Mouse (Mus musculus) macrophage (primary cell): ENCODE data around the gene Ccdc113. TPM values are rescaled to one million over a fixed set of nuclear protein-coding genes. Genes with fewer than 3 reads are reported as not detected.
"Not testable (repeated sequence)": the region's sequence is repeated elsewhere in the genome, so short reads cannot be mapped to it uniquely, and the experiment has no call there.

ENCODE experiments used
- H3K27ac ChIP-seq: fragments of 350-480 bp; formaldehyde crosslinking; 2 replicates; pipeline ENCODE4 v1.9.0; 2021
- H3K36me3 ChIP-seq: fragments of 350-480 bp; formaldehyde crosslinking; 2 replicates; pipeline ENCODE4 v1.9.0; 2021; ENCODE audit errors: inconsistent target
- H3K4me3 ChIP-seq: fragments of 350-480 bp; formaldehyde crosslinking; 2 replicates; pipeline ENCODE4 v1.9.0; 2021; ENCODE audit errors: inconsistent target
- H3K79me2 ChIP-seq: fragments of 350-480 bp; formaldehyde crosslinking; 2 replicates; pipeline ENCODE4 v1.9.0; 2021; ENCODE audit errors: inconsistent target
- WGBS: methylation state at CpG from one replicate; pipeline ENCODE4 v1.1.7; 2026; ENCODE audit warnings: inconsistent platforms; ENCODE audit not compliant: missing documents; 5-methylcytosine and 5-hydroxymethylcytosine counted together
- polyA plus RNA-seq: library from polyadenylated mRNA; stranded (reverse); fragments of 250-400 nt; gene quantifications from 3 replicates; pipeline ENCODE4 v1.2.4, GENCODE M21; 2018; ENCODE audit warnings: inconsistent platforms

Gene Ccdc113
- polyA plus RNA-seq, 1 experiment from 2014 or later, result not detected

- no peak overlapping the region for H3K27ac ChIP-seq
- H3K36me3 ChIP-seq, result no peaks in the 10 kb centered on the region
- no peaks in the 10 kb centered on the region for H3K79me2 ChIP-seq
- 81% methylated on average over 2 of the region's 2 CpGs for WGBS
- no peak overlapping the region for H3K4me3 ChIP-seq
Measured at GRCm38 (mm10) chr8:95602168-95602567, 68.3 kb downstream of the Ccdc113 start.

- WGBS, result 15% methylated on average over 3 of the region's 5 CpGs
- H3K36me3 ChIP-seq, H3K79me2 ChIP-seq, H3K4me3 ChIP-seq, H3K27ac ChIP-seq: not testable (repeated sequence)
Measured at GRCm38 (mm10) chr8:95606509-95606908, 72.6 kb downstream of the Ccdc113 start.

GRCm38 (mm10) chr8:95607210-95607609, 73.3 kb downstream of the Ccdc113 start:
- 71% methylated on average over 9 of the region's 9 CpGs for WGBS
- H3K4me3 ChIP-seq, result no peak overlapping the region
- H3K36me3 ChIP-seq, result no peaks in the 10 kb centered on the region
- H3K79me2 ChIP-seq, result no peaks in the 10 kb centered on the region
- no peak overlapping the region for H3K27ac ChIP-seq

Other genes starting within 250 kb of the Ccdc113 start
- 0.03 to 0.28 TPM in 2 of 3 replicates, not detected in the other for gene Cngb1, start 227.5 kb upstream of the Ccdc113 start, polyA plus RNA-seq
- gene Tepp, start 223.5 kb upstream of the Ccdc113 start, polyA plus RNA-seq, result not detected in 3 replicates
- gene Zfp319, start 202.1 kb upstream of the Ccdc113 start, polyA plus RNA-seq, result 4.8 to 10.3 TPM (median 7.1 TPM) in 3 replicates
- 38.9 to 56.5 TPM (median 40.9 TPM) in 3 replicates for gene Usb1, start 201.8 kb upstream of the Ccdc113 start, polyA plus RNA-seq
- gene Mmp15, start 181.8 kb upstream of the Ccdc113 start, polyA plus RNA-seq, result 0.04 to 0.28 TPM (median 0.07 TPM) in 3 replicates
- gene Cfap20, start 99.2 kb upstream of the Ccdc113 start, polyA plus RNA-seq, result 26.4 to 40.0 TPM (median 28.0 TPM) in 3 replicates
- gene Csnk2a2, start 44.0 kb upstream of the Ccdc113 start, polyA plus RNA-seq, result 44.4 to 79.0 TPM (median 67.8 TPM) in 3 replicates
- not detected in 3 replicates for gene Prss54, start 42.3 kb downstream of the Ccdc113 start, polyA plus RNA-seq
- gene Gins3, start 99.4 kb downstream of the Ccdc113 start, polyA plus RNA-seq, result 2.6 to 4.4 TPM (median 2.6 TPM) in 3 replicates
- gene Ndrg4, start 142.9 kb downstream of the Ccdc113 start, polyA plus RNA-seq, result 0.12 to 0.73 TPM in 2 of 3 replicates, not detected in the other
- gene Setd6, start 181.8 kb downstream of the Ccdc113 start, polyA plus RNA-seq, result 9.0 to 20.4 TPM (median 10.3 TPM) in 3 replicates